Mouse (Mus musculus) lung, postnatal 4 days (tissue): ENCODE results near the gene Cnfn.
"Not testable (repeated sequence)": the region's sequence is repeated elsewhere in the genome, so short reads cannot be mapped to it uniquely, and the experiment has no call there.

ENCODE experiments used
- DNase-seq, 2 experiments: peaks; one replicate each; pipeline ENCODE4 v3.0.0; 2021

The Cnfn gene

DNA sequence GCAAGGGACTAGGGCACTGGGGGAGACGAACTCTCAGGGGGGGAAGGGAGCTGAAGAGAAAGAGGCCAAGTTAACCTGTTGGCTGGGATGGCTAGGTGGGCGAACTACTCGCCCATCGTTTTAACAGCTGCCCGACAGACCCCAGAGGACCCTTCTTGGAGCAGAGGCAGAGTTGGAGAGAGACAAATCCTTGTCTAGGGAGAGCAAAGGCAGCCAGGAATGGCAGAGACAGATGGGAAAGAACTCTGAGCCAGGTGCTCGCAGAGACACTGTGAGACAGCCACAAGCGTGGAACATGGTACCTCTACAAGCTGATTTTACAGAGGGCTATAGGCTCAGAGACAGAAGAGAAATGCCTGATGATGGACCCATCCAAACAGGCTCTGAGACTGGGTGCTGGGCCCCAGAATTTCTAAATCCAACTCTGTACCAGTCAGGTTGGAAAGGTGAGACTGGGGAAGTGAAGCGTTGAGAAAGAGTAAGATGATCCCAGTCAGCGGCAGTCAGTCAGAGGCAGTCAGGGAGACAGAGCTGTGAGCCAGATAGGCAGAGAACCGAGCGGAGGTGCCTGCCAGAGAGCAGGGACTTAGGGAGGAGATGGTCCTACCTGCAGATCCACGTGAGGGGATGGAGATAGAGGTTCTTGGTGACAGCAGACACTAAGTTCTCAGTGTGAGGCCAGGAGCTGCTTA is at the start of gene Cnfn:
TSS of gene Cnfn (minus strand) at position 667 of the 692 bp plus-strand sequence.
- no peak for DNase-seq

DNA sequence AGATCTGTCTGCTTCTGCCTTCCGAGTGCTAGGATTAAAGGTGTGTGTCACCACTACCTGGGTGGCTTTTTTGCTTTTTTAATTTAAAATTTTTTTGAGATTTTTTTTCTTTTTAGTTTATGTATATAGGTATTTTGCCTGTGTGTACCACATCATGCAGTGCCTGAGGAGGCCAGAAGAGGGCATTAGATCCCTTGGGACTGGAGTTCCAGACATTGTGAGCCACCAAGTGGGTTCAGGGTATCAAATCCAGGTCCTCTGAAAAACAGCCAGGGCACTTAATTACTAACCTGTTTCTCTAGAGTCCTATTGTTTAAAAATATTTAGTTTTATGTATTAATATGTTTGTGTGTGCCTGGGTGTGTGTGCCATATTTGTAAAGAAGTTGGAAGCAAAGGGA is 48.1 kb upstream of the Cnfn start:
- DNase-seq: peak in 1 of 2 experiments; percentile 53

DNA sequence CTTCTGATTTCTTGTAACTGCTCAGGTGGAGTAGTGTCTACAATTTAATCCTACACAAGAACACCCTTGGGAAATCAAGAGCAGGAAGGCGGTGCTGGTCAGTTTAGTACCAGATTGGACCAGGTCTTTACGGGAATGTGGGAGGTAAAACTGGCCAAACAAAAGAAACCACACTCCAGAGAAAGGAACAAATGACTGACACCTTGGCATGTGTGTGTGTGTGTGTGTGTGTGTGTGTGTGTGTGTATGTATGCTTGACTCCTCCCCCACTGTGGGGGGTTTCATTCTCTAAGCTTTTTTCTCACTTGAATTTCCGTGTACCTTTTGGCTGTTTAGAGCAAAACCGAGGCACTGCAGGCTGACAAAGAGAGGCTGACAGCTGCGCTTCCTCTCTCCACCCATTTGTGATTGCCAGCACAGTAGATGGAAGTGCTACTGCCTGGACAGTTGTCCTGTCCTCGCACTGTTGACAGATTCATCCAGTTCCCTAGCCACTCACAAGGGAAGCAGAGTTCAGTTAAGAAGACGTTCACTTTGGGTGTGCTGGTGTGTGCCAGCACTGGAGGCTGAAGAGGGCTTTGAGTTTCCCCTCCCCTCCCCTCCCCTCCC is 43.4 kb upstream of the Cnfn start, which contains the start of gene Cxcl17:
TSS of gene Cxcl17 (minus strand) at position 54 of the 609 bp plus-strand sequence.
- no peak for DNase-seq

DNA sequence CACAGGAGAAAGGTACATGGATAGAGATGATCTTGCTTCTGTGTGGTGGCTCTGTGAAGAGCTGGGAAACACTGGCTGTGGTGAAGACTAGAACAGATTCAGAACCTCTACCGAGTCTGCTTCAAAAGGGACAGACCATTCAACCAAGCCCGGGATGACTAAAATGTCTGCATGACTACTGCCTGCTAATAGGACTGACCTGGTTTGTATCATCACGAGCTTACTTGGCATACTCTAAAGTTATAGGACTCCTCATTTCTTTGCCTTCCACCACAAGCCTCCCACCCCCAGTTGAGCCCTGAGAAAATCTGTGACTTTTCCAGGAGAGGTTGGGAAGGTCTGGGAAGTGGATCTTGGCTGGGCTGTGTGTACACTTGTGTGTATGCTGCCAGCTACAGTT is 42.3 kb upstream of the Cnfn start:
- DNase-seq: no peak

DNA sequence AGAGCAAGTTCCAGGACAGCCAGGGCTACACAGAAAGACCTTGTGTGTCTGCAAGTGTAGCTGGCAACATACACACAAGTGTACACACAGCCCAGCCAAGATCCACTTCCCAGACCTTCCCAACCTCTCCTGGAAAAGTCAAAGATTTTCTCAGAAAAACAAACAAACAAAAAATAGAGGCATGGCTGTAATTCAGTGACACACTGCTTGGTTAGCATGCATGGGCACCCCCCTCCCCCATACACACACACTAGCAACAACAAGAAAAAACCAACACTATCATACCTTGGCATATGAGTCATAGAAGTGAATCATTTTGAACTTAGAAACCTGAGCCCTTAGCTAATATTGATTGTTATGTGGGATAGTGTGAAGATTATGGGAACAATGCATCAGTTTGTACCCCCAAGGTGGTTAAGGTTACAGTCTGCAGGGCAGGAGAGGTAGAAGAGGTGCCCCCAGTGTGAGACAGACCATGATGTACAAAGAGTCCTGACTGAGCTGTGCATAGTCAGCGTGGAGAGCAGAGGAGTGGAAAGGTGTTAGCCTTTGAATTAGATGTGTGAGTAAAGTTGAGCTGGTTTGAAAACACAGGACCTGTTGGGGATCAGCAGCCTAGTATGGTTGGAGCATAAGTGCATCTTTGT is 41.6 kb upstream of the Cnfn start:
- no peak for DNase-seq

DNA sequence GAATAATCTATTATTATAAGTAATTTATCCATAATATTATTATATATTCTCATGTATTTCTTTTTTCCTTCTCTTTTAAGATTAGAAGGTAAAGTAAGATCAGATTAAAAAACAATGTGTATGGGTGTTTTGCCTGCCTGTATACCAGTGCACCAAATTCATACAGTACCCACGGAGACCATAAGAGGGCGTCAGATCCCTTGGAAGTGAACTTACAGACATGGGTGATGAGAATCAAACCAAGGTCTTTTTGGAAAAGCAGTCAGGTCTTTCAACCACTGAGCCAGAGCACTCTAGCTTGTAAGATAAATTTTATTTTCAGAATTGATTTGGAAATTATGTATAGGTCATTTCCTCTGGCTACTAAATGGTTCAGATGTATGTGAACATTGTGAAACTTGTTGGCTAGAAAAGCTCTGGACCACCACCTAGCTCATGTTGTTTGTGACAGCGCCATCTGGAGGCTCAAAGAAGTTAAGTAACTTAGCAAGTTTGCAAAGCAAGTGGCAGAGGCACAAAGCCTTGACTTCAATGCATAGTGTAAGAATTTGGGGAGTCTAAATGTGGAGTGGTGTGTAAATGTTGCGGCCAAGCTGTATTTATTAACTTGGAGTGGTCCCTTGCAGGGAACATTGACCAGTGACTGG is 39.7 kb upstream of the Cnfn start:
- DNase-seq: peak in 1 of 2 experiments; percentile 54

DNA sequence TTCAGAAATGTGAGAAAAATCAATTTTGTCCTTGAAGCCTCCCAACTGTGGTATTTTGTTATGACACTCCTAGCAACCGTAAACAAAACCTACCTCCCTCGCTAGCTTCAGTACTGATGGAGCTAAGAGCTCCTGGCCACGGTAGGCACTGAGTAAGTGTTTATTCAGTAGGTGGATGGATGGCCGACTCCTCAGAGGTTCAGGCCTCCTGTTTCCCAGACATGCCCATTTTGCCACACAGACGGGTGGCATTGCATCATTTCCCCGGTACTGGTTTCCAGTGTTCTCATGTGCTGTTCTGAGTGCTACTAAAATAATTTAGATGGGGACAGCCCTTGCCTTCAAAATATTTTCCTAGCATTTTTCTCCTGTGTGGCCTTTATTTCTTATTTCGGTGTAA is 36.9 kb upstream of the Cnfn start:
- DNase-seq: no peak

DNA sequence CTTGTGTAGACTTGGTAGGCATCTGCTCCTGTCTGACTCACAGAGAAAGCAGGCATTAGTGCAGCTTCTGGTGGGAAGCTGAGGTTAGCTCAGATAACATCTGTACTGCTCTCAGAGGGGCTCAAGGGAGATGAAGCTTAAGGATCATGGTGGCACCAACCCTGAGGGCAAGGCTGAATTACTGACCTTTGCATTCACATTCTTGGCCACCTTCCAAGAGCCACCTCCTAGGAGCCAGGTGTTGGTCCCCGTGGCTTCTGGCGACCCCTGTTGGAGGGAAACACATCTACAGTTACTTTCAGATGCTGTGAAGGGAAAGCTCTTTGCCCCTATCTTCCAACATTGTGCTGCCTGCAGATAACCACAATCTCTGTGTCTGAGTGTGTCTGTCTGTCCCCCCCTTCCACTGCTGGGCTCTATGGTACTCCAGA is 33.2 kb upstream of the Cnfn start:
- peak; percentile 62 to 75 for DNase-seq

DNA sequence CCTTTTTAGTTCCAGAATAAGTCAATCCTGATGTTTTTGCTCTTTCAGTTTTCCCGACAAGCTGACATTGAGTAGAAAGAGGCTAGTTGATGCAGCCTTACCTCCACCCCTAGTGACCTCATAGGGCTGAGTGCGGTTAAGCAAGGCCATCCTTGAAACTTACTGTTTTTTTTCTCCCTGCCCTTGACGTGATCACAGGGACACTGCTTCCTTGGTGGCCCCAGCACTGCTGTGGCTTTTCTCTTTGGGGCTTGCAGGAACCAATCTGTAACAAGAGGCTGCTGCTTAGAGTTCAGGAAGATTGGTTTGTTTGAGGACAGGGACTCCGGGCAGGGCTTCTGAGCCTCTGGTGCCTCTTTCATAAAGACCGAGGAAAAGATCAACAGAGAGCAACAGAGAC is 32.5 kb upstream of the Cnfn start:
- no peak for DNase-seq

DNA sequence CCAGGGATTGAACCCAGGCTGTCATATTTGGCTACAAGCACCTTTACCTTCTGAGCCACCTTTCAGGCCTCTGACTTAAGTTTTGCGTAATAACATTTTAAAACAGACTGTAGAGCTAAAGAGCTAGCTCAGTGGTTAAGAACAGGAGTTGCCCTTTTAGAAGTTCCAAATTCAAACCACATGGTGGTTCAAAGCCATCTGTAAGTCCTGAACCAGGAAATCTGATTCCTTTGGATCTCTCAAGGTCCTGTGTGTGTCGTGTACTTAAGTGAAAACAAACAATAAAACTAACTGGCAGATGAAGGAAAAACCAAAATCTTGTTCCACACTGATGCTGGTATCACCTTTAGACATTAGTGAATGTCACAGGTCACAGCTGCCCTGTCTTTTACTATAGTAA is 32.0 kb upstream of the Cnfn start:
- no peak for DNase-seq

DNA sequence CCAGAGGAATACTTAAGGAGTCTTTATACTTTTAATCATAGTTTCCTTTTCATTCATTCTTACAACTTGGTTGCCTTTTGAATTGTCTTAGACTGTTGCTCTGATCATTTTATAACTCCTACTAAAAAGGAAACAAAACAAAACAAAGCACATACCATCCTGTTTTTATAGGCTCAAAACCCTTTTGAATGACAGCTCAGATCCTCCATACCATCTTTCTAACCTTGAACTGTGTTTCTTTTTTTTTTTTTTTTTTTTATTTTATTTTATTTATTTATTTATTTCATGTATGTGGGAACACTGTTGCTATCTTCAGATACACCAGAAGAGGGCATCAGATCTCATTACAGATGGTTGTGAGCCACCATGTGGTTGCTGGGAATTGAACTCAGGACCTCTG is 29.5 kb upstream of the Cnfn start:
- not testable (repeated sequence) for DNase-seq

DNA sequence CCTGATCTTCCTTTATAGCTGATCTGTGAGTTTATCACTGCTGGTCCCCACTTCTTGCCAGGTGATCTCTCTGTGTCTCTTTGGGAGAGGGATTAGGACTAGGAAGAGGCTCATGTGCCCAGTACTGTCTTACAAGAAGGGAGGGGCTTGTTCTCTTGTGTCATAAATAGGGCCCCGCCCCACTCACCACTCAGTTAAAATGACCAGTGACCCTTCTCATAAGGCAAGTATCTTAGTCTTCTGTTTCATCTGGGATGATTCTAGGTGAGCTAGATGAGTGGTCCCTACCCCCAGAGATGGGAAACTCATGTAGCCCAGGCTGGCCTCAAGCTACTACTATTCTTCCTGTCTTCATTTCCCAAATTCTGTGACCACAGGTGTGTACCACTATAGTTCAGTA is 29.1 kb upstream of the Cnfn start, which contains the start of gene Lipe:
TSS of gene Lipe (minus strand) at position 101 of the 400 bp plus-strand sequence.
- no peak for DNase-seq

DNA sequence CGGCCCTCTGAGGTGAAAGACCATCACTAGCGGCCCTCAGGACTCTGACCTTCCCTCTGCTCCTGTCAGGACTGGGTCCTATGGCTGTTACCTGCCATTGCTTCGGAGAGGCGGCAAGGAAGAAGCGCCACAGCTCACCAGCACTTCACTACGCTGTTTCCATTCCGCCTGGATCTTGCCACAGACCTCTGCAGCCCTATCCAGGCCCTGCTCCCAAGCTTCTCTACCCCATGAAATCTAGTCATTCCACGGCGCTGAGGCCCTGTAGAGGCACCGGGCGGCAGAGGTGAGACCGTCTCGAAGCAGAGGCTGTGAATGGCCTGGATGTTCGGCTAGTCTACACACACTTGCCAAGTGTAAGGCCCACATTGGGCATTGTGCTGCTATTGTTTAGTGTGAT is 27.1 kb upstream of the Cnfn start:
- DNase-seq: no peak

DNA sequence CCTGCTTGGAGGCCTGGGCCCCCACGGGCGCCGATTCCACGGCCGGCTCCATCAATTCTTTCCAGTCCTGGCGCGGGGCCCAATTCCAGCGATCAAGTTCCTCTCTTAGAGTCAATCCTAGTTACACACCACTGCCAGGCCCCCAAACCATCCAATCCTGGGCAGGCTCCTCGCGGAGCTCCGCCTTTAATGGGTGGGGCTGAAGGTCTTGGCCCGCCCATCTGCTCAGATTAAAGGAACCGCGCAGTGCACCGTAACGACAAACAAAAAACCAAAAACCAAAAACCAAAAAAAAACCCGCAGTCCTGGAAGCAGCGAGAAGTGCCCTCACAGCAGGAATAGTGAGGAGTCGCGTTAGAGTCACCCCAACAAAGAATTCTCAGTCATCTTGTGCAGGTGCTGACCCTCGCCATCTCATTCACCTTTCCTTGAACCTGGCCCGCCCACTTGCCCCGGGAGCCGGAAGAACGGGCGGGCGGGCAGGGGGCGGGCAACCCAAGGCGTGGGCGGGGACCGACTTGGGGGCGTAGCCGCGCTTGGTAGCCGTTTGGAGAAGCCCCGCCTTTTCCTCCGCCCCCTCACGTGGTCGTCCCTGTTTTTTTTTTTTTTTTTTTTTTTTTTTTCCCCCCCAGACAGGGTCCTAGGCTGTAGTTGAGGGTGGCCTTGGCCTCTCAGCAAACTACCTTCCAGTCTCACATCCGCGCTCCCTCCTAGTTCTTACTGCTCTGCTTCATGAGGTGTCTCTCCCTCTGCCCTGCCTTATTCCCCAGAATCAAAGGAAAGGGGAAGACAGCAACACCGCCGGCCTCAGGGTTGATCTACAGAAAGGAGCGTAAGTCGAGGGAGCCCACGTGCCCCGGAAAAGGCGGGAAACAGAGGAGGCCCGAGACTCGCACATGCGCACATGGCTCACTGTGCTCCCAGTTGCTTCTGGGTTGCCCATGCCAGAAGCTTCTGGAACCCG is 26.3 kb upstream of the Cnfn start:
- DNase-seq: peak; percentile 96 to 97

DNA sequence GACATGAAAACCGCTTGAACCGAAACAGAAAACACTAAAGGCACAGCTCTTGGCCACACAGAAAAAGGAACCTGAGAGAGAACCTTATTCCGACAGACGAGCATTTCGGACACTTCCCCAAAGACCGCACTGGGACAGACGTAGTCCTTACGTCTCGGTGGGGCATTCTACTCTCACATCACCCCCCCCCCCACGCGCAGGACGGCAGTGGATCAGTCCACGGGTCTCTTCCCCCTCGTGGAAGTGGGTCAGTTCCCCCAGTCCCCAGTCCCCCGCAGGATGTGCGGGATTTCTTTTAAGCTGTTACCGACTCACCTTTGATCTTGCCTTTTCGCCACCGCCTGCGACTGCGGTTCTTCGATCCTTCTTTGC is 25.6 kb upstream of the Cnfn start:
- DNase-seq: no peak

DNA sequence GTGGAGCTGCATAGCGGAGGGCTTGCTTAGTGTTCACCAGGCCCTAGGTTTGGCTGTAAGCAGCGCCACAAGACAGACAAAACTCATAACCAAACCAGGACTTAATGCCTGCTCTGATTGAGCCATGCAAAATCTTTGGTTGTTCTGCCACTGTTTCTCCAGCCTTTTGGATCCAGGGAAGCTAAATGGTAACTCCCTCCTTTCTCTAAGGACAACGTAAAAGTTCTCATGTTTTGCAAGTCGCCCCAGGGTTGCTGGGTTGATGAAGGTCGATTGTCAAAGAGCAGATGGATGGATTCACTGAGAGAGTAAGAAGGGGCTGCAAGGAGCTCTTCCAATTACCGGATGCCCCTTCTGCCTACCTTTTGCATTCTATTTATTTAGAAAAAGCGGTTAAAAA is 25.2 kb upstream of the Cnfn start:
- no peak for DNase-seq

DNA sequence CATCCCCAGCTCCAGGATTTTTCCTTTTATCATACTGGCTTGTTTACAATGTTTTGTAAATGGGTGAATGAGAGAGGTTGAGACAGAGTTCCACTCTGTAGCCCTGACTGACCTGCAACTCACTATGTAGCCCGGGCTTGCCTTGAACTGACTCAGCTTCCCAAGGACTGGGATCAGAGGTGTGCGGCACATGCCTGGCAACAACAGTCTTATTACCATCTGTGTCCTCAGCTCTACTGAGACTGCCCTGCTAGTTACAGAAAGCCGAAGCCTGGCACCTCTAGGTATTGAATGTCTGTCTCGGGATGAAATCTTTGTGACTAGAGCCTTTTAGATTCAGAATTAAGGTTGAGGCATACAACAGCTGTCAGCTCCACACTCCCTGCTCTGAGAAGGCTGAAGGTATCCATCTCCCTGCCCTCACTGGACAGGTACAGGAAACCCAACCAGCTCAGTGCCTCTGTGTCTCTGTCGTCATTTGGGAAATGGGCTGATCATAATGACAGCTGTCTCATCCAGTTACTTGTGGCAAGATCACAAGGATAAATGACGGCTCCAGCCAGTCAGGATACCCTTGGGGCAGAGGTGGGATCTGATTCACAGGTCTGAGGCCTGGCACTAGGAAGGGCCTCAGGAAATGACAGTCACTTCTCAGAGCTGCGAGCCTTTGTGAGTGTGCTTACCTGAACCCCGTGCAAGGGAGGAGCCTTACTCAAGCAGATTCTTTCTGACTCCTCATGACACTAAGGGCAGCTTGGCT is 24.1 kb upstream of the Cnfn start:
- DNase-seq: no peak

DNA sequence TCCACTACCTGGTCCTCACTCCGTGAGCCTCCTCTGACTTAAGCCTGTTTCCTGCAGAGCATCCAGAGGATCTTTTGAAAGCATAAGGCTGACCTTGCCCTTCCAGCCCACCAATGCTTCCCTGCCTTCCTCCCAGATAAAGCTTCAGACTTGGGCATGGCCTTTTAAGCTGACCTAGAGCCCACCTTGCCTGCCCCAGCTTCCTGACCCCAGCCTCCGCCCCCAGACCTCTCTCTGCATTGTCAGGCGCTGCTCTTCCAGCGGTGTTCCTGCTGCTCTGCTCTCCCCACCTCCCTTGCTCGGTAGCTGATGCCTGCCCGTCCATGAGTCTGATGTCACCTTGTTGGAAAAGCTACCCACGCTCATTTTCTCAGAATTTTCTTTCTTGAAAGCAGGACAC is 23.3 kb upstream of the Cnfn start:
- peak in 1 of 2 experiments; percentile 9 for DNase-seq

DNA sequence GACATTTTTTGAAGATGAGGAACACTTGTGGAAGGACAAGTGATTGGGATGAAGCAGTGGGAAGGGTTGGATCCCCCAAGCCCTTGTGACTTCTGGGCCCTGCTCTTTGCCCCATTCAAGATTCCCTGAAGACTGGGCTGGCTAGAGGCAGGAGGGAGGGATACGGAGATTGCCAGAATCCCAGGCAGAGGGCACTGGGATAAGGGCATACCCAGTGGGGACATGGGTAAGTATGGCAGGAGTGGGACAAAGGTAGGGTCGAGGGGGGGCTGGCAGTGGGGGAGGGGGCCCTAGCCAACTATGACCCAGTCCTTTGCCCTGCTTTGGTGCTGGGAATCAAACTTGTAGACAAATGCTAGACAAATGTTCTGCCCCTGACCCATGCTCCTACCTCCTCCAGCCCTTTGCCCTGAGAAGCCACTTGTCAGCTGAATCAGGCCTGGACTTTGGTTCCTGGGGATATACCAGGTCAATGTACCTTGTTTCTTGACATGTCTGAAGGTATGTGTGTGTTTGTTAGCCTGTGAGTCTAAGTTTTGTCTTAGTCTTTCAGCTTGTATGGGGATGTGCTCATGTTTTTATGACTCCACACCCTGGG is 22.4 kb upstream of the Cnfn start:
- DNase-seq: peak in 1 of 2 experiments; percentile 13

DNA sequence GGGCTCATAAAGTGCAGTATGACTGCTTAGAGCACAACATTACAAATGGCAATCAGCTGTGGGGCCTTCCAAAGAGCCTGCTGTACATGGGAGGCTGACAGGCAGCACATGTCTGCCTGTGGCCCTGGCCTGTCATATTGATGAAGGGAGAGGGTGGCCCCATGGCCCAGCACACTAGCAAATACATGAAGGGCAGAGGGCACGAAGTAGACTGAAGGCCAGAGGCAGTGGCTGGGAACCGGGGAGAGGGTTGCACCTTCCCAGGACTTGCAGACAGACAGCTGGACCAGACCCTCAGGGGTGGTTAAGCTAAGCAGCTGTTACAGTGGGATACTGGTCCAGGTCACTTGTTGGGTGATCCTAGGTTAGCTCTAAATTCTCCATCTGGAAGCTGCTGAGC is 21.5 kb upstream of the Cnfn start:
- DNase-seq: peak in 1 of 2 experiments; percentile 31
